Mouse (Mus musculus) thymus, adult 2 months (tissue): Measurements from ENCODE around the gene Wwox. TPM values are rescaled to one million over a fixed set of nuclear protein-coding genes. Genes with fewer than 3 reads are reported as not detected.
A peak's percentile ranks its signal among the peaks of the same experiment; 100 is the strongest.

Experiments
- DNase-seq: peaks from one replicate; pipeline ENCODE4 v3.0.0; 2021
- H3K27ac ChIP-seq: fragments of 200-500 bp; 2 replicates; pipeline ENCODE4 v1.5.1; 2012; ENCODE audit warnings: low read length, control low read depth; ENCODE audit not compliant: control insufficient read depth, insufficient read depth
- H3K27me3 ChIP-seq: fragments of 200-500 bp; 2 replicates; pipeline ENCODE4 v1.6.1; 2012; ENCODE audit warnings: mild to moderate bottlenecking, low read length, moderate library complexity, mixed read lengths; ENCODE audit not compliant: control insufficient read depth, insufficient read depth
- H3K36me3 ChIP-seq: fragments of 200-500 bp; 2 replicates; pipeline ENCODE4 v1.6.1; 2012; ENCODE audit warnings: mild to moderate bottlenecking, low read length, moderate library complexity; ENCODE audit not compliant: control insufficient read depth, insufficient read depth
- H3K4me1 ChIP-seq: fragments of 200-500 bp; replicated peaks from 2 replicates; pipeline ENCODE4 v1.6.1; 2012; ENCODE audit warnings: low read length; ENCODE audit not compliant: control insufficient read depth, insufficient read depth
- H3K4me3 ChIP-seq: fragments of 200-500 bp; 2 replicates; pipeline ENCODE4 v1.5.1; 2012; ENCODE audit warnings: mild to moderate bottlenecking, low read length, control low read depth, moderate library complexity; ENCODE audit not compliant: control insufficient read depth, insufficient read depth
- CTCF ChIP-seq: fragments of 200-500 bp; IDR thresholded peaks from 2 replicates; pipeline ENCODE4 v1.5.1; 2012; ENCODE audit warnings: mild to moderate bottlenecking, control low read depth, low read length, moderate library complexity, borderline replicate concordance; ENCODE audit not compliant: control insufficient read depth, poor library complexity, insufficient read depth; ENCODE audit errors: extremely low read depth
- POLR2A ChIP-seq: fragments of 200-500 bp; IDR thresholded peaks from 2 replicates; pipeline ENCODE4 v1.6.1; 2012; ENCODE audit warnings: mild to moderate bottlenecking, low read length, control low read depth, moderate library complexity; ENCODE audit not compliant: control insufficient read depth, poor library complexity, insufficient read depth; ENCODE audit errors: extremely low read depth
- WGBS: fragments of 180-500 bp; shearing (Covaris S2); methylation state at CpG from one replicate; pipeline ENCODE4 v1.1.7; 2018; 5-methylcytosine and 5-hydroxymethylcytosine counted together
- polyA plus RNA-seq: library from polyadenylated mRNA; depleted of rRNA; stranded (reverse); fragments of >200 nt; gene quantifications from 2 replicates; pipeline ENCODE4 v1.2.3, GENCODE M21; 2012

Wwox gene
- polyA plus RNA-seq, 1 experiment, result 8.4 TPM

DNA sequence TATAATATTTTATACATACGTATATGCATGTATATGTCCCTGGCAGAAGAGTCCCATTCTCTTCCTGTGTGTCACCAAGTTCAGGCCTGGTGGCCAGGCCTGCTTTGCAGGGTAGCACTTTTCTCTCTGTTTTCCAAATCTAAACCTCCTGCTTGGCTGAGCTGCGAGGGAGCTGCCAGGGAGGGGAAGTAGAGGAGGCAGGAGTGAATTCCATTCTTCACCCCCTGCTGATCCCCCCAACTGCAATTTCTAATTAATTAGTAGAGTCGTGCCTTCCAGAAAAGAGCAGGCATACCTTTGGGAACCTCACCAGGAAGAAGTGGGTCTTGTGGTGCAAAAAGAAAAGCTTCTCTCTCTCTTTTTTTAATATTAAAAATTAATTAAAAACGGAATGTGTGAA, 599.0 kb downstream of the Wwox start:
- H3K27me3 ChIP-seq, result no peaks in the 10 kb centered on the region

GRCm38 (mm10) chr8:115045746-115046145, 606.3 kb downstream of the Wwox start:
- DNase-seq, result peak; percentile 5
- Histone ChIP-seq H3K36me3 (no peaks in the 10 kb centered on the region), H3K4me3 (no peak overlapping the region), H3K27ac (peak overlapping the region; percentile 21), H3K4me1 (peaks cover 13% of the 10 kb centered on the region), H3K27me3 (no peaks in the 10 kb centered on the region)
- TF ChIP-seq POLR2A (no peak), CTCF (no peak)
- WGBS, result 62% methylated on average over 7 of the region's 7 CpGs

More for the DNA sequence above, 599.0 kb downstream of the Wwox start:
- DNase-seq, result no peak
- Histone ChIP-seq H3K36me3 (no peaks in the 10 kb centered on the region), H3K4me3 (no peak overlapping the region), H3K4me1 (no peaks in the 10 kb centered on the region), H3K27ac (no peak overlapping the region)
- 89% methylated on average over 4 of the region's 4 CpGs for WGBS
- no peak for TF ChIP-seq CTCF
- TF ChIP-seq POLR2A, result no peak

- Histone ChIP-seq H3K27me3 (no peaks in the 10 kb centered on the region), H3K4me1 (peaks cover 13% of the 10 kb centered on the region), H3K4me3 (no peak overlapping the region), H3K36me3 (no peaks in the 10 kb centered on the region), H3K27ac (no peak overlapping the region)
- TF ChIP-seq CTCF (no peak), POLR2A (no peak)
- no peak for DNase-seq
- WGBS, result 79% methylated on average over 4 of the region's 4 CpGs
Measured at GRCm38 (mm10) chr8:115046496-115046895, 607.0 kb downstream of the Wwox start.

DNA sequence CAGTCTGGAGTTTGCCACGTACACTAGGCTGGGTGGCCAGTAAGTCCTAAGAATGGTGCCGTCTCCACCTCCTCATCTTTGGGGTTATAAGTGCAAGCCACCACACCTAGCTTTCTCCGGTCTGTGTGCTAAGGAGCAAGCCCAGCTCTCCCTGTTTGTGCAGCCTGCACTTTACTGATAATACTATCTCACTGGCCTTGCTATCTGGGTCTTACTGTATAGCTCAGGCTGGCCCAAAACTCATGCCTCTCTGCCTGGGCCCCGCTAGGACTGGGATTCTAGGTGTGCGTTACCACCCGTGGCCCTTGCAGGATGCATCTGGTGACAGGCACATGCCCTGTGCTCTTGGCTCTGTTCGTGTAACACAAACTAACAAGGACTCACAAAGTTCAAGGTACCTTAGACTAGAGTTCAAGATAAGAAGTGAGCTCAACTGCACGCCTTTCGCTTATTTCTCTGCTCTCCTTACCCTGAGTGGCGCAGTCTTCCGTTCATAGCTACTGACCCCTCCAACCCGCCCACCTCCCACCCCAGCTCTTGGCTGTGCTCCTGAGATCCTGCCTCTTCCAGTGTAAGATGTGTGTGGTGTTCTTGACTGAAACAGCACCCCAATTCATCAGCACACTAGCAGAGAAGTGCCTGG, 618.9 kb downstream of the Wwox start:
- Histone ChIP-seq H3K27ac (no peak overlapping the region), H3K4me1 (no peaks in the 10 kb centered on the region), H3K27me3 (no peaks in the 10 kb centered on the region), H3K36me3 (no peaks in the 10 kb centered on the region), H3K4me3 (no peak overlapping the region)
- TF ChIP-seq POLR2A (no peak), CTCF (no peak)
- DNase-seq, result no peak
- 96% methylated on average over 12 of the region's 12 CpGs for WGBS

- no peak overlapping the region for H3K27ac ChIP-seq
- no peaks in the 10 kb centered on the region for H3K27me3 ChIP-seq
- H3K36me3 ChIP-seq, result no peaks in the 10 kb centered on the region
- DNase-seq, result no peak
- WGBS, result 96% methylated on average over 5 of the region's 5 CpGs
- no peaks in the 10 kb centered on the region for H3K4me1 ChIP-seq
- TF ChIP-seq POLR2A, result no peak
- no peak for TF ChIP-seq CTCF
- H3K4me3 ChIP-seq, result no peak overlapping the region
Measured at GRCm38 (mm10) chr8:115063623-115064022, 624.2 kb downstream of the Wwox start.

DNA sequence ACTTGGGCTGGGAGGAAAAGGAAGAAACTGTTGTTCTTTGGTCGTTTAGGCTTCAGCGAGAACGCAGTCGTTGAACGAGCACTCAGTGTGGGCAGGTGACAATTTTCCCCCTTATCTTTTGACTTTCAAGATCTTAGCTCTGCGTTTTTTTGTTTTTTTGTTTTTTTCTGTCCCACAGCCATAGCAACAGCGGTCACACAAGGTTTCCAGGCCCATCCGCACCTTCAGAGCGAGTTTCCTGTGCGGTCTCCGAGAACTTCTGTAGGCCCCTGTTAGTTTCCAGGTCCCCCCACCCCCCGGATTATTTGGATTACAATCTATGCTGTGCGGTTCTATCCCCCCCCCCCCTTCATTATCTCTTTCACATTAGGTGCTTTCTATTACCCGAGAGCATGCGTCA, 625.2 kb downstream of the Wwox start:
- no peaks in the 10 kb centered on the region for H3K4me1 ChIP-seq
- H3K27me3 ChIP-seq, result no peaks in the 10 kb centered on the region
- DNase-seq, result no peak
- no peak overlapping the region for H3K4me3 ChIP-seq
- 88% methylated on average over 15 of the region's 15 CpGs for WGBS
- H3K36me3 ChIP-seq, result no peaks in the 10 kb centered on the region
- TF ChIP-seq CTCF, result no peak
- TF ChIP-seq POLR2A, result no peak
- no peak overlapping the region for H3K27ac ChIP-seq

DNA sequence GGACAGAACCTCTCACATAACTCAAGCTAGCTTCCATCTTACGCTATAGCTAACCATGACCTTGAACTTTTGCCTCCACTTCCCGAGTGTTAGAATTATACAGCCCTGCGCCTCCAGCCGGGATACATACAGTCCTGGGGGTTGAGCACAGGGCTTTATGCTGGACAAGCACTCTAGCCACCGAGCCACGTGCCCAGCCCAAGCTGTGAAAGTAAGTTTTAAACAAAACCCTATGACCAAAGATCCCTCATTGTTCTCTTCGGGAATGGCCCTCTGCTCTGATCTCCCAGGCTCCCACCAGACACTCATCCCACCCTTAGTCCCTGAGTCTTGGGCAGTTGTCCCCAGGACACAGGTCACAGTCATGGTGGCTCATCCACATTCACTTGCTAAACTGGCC, 625.9 kb downstream of the Wwox start:
- Histone ChIP-seq H3K27me3 (no peaks in the 10 kb centered on the region), H3K36me3 (no peaks in the 10 kb centered on the region), H3K4me3 (no peak overlapping the region), H3K4me1 (no peaks in the 10 kb centered on the region), H3K27ac (no peak overlapping the region)
- no peak for TF ChIP-seq POLR2A
- no peak for TF ChIP-seq CTCF
- no peak for DNase-seq
- 97% methylated on average over 7 of the region's 7 CpGs for WGBS
